Mouse (Mus musculus) lung, postnatal 0 days (tissue): ENCODE data around the gene Tnfaip8l3.

Experiments
- CTCF ChIP-seq: IDR thresholded peaks from 2 replicates; pipeline ENCODE4 v1.5.1; 2016; ENCODE audit warnings: antibody characterized with exemption, mild to moderate bottlenecking
- EP300 ChIP-seq: IDR thresholded peaks from 2 replicates; pipeline ENCODE4 v1.6.1; 2016; ENCODE audit warnings: antibody characterized with exemption, mild to moderate bottlenecking, control low read depth

DNA sequence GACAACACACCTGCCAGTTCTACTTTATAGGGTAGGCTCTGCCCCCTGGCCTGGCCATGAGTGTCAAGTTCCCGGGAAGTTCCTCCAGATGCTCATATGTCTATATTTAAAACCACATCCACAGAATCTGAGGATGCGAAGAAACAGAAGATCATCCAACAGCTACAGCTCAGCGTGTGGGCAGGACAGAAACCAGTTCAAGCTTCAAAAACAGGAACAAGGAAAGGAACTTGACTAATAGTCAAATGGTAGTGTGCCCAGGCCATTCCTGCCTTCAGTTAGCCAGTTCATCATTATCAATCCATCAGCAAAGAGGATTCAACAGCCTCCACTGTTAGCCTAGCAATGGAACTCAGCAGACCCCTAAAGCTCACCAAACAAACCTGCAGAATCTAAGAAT is 4.5 kb downstream of the Tnfaip8l3 start:
- TF ChIP-seq EP300 (no peak), CTCF (no peak)
